Mouse (Mus musculus) gastrocnemius, adult 2 months (tissue): ENCODE data around the gene Noxo1. TPM values are rescaled to one million over a fixed set of nuclear protein-coding genes. Genes with fewer than 3 reads are reported as not detected.

Experiments used
- DNase-seq: peaks from one replicate; pipeline ENCODE4 v3.0.0; 2022
- H3K27ac ChIP-seq: fragments of 200-600 bp; 2 replicates; pipeline ENCODE4 v1.8.1; 2022; ENCODE audit warnings: mild to moderate bottlenecking
- H3K4me3 ChIP-seq: fragments of 200-600 bp; 2 replicates; pipeline ENCODE4 v1.8.1; 2022; ENCODE audit warnings: mild to moderate bottlenecking, moderate library complexity
- CTCF ChIP-seq: fragments of 200-600 bp; IDR thresholded peaks from 2 replicates; pipeline ENCODE4 v1.8.1; 2022; ENCODE audit warnings: antibody characterized with exemption, mild to moderate bottlenecking, moderate library complexity
- intact Hi-C: fragments of 180-260 bp; cut with DNase I; formaldehyde crosslinking; loops from one replicate; pipeline ENCODE4 v1.15.1; 2025
- total RNA-seq, 2 experiments: library from RNA; stranded (reverse); gene quantifications; 2 replicates each; pipeline ENCODE4 v1.2.3; 2021

Gene Noxo1
- total RNA-seq, 2 experiments from 2014 or later = 0.56 to 0.74 TPM

DNA sequence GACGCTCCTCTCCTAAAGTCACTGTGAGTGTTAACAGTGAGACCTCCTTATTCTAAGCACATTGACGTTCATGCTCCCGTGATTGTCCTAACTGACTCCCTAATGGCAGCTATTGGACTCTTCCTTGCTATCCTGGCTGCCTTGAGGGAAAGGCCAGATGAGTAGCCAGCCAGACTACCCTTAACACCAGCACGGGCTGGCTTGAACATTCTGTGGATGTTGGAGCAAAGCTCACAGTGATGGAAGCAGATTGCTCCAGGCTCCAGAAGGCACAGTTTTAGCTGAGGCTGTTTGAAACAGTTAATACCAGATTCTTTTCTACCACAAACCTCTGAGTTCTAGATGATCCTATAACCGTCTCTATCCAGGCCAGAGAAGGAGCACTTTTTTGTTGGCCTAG is 47.9 kb downstream of the Noxo1 start:
- intact Hi-C loops = loop anchor here (2.0 to 10.0 kb wide), 2 partner anchors 75 to 101 kb away; partner anchors contain the start of gene Hagh
- H3K27ac ChIP-seq = no peak overlapping the region
- TF ChIP-seq CTCF = no peak

DNA sequence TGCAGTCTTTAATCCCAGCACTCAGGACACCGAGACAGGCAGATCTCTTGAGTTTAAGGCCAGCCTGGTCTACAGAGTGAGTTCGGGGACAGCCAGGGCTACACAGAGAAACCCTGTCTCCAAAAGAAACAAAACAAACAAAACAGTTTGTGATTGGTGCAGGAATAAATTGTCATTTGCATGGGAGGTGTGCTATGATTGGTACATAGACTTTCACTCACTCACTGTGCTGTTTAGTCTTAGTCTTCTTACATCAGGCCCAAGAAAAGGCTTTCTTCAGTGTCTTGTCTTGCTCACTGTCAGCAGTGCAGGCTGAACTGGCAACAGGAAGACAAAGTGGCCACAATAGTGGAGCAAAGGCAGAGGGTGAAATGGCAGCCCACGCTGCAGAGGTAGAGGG is 48.3 kb downstream of the Noxo1 start:
- Histone ChIP-seq H3K4me3 (no peak overlapping the region), H3K27ac (no peak overlapping the region)
- DNase-seq = no peak
- intact Hi-C loops = loop anchor here (2.0 to 10.0 kb wide), 2 partner anchors 74 to 100 kb away; partner anchors contain the start of gene Hagh
- no peak for TF ChIP-seq CTCF

More for the DNA sequence above, 47.9 kb downstream of the Noxo1 start:
- H3K4me3 ChIP-seq = no peak overlapping the region
- DNase-seq = no peak

GRCm38 (mm10) chr17:24745526-24746497 is 49.8 kb downstream of the Noxo1 start:
- intact Hi-C loops = loop anchor here (2.0 to 10.0 kb wide), 3 partner anchors 73 to 136 kb away; partner anchors contain the start of gene Hagh
- Histone ChIP-seq H3K27ac (no peak overlapping the region), H3K4me3 (no peak overlapping the region)
- peak; percentile 94 for TF ChIP-seq CTCF
- DNase-seq = peak; percentile 84

- intact Hi-C loops = loop anchor here (5.0 to 10.0 kb wide), 2 partner anchors 98 to 135 kb away; partner anchors contain the start of gene Hagh
- Histone ChIP-seq H3K4me3 (no peak overlapping the region), H3K27ac (no peak overlapping the region)
- TF ChIP-seq CTCF = no peak
- no peak for DNase-seq
Measured at GRCm38 (mm10) chr17:24746986-24747385, 51.0 kb downstream of the Noxo1 start.

Other genes with a start within 250 kb of the Noxo1 start
- gene E4f1, start 225.9 kb upstream of the Noxo1 start, total RNA-seq = 10 to 100 TPM; 11.4 to 16.5 TPM
- gene Pgp, start 225.8 kb upstream of the Noxo1 start, total RNA-seq = 10 to 100 TPM; 50.8 to 56.3 TPM
- gene Bricd5, start 222.3 kb upstream of the Noxo1 start, total RNA-seq = not detected
- gene Mlst8, start 217.2 kb upstream of the Noxo1 start, total RNA-seq = 10 to 100 TPM; 12.1 to 14.8 TPM
- under 1 TPM in 1 of 2 experiments, not detected in 1; 0.08 TPM for gene Caskin1, start 207.6 kb upstream of the Noxo1 start, total RNA-seq
- gene Traf7, start 168.3 kb upstream of the Noxo1 start, total RNA-seq = 10 to 100 TPM; 27.3 to 35.2 TPM
- gene Rab26, start 162.0 kb upstream of the Noxo1 start, total RNA-seq = not detected
- 10 to 100 TPM; 18.3 to 25.0 TPM for gene Pkd1, start 146.4 kb upstream of the Noxo1 start, total RNA-seq
- 10 to 100 TPM; 84.9 to 90.4 TPM for gene Tsc2, start 63.6 kb upstream of the Noxo1 start, total RNA-seq
- 1 to 10 TPM; 2.6 to 3.4 TPM for gene Nthl1, start 63.6 kb upstream of the Noxo1 start, total RNA-seq
- gene Slc9a3r2, start 45.9 kb upstream of the Noxo1 start, total RNA-seq = 10 to 100 TPM; 27.8 to 52.9 TPM
- gene Npw, start 37.8 kb upstream of the Noxo1 start, total RNA-seq = not detected
- 10 to 100 TPM; 22.1 to 24.5 TPM for gene Zfp598, start 26.5 kb upstream of the Noxo1 start, total RNA-seq
- gene Syngr3, start 6.3 kb upstream of the Noxo1 start, total RNA-seq = not detected
- 10 to 100 TPM; 32.8 to 37.5 TPM for gene Gfer, start 78 bp upstream of the Noxo1 start, total RNA-seq
- gene Tbl3, start 11.4 kb downstream of the Noxo1 start, total RNA-seq = 10 to 100 TPM; 15.5 to 16.7 TPM
- gene Rnf151, start 21.8 kb downstream of the Noxo1 start, total RNA-seq = not detected
- gene Rps2, start 21.9 kb downstream of the Noxo1 start, total RNA-seq = 100 to 1,000 TPM; 508 to 641 TPM
- gene Ndufb10, start 28.2 kb downstream of the Noxo1 start, total RNA-seq = 100 to 1,000 TPM; 367 to 608 TPM
- 100 to 1,000 TPM; 753 to 889 TPM for gene Rpl3l, start 31.6 kb downstream of the Noxo1 start, total RNA-seq
- 100 to 1,000 TPM; 165 to 220 TPM for gene Msrb1, start 40.4 kb downstream of the Noxo1 start, total RNA-seq
- not detected for gene Hs3st6, start 56.8 kb downstream of the Noxo1 start, total RNA-seq
- gene Meiob, start 108.1 kb downstream of the Noxo1 start, total RNA-seq = not detected
- gene Hagh, start 143.9 kb downstream of the Noxo1 start, total RNA-seq = 10 to 100 TPM; 75.8 to 90.9 TPM
- gene Fahd1, start 154.1 kb downstream of the Noxo1 start, total RNA-seq = 10 to 100 TPM; 34.6 to 50.6 TPM
- 1 to 10 TPM; 3.4 to 4.0 TPM for gene Igfals, start 169.8 kb downstream of the Noxo1 start, total RNA-seq
- 10 to 100 TPM; 10.5 to 11.3 TPM for gene Nubp2, start 190.1 kb downstream of the Noxo1 start, total RNA-seq
- gene Spsb3, start 190.4 kb downstream of the Noxo1 start, total RNA-seq = 10 to 100 TPM; 30.4 to 37.7 TPM
- gene Eme2, start 198.9 kb downstream of the Noxo1 start, total RNA-seq = 10 to 100 TPM in 1 of 2 experiments, 1 to 10 TPM in 1; 9.3 to 10.9 TPM
- 10 to 100 TPM; 75.8 to 95.7 TPM for gene Mrps34, start 198.9 kb downstream of the Noxo1 start, total RNA-seq
- 10 to 100 TPM; 10.2 to 13.1 TPM for gene Nme3, start 200.3 kb downstream of the Noxo1 start, total RNA-seq
- 10 to 100 TPM; 19.3 to 21.8 TPM for gene Mapk8ip3, start 240.7 kb downstream of the Noxo1 start, total RNA-seq